Mouse (Mus musculus): ENCODE data around the gene Gm37240. TPM values are rescaled to one million over a fixed set of nuclear protein-coding genes. Genes with fewer than 3 reads are reported as not detected.

Gene Gm37240
- total RNA-seq, 1 experiment from 2014 or later = 0.93 TPM

- ATAC-seq (ENCODE audit: extremely low read depth, insufficient number of reproducible peaks, low FRiP score, poor library complexity, severe bottlenecking) = no peak
Measured at GRCm38 (mm10) chr3:85490204-85490603, 397.1 kb downstream of the Gm37240 start.

DNA sequence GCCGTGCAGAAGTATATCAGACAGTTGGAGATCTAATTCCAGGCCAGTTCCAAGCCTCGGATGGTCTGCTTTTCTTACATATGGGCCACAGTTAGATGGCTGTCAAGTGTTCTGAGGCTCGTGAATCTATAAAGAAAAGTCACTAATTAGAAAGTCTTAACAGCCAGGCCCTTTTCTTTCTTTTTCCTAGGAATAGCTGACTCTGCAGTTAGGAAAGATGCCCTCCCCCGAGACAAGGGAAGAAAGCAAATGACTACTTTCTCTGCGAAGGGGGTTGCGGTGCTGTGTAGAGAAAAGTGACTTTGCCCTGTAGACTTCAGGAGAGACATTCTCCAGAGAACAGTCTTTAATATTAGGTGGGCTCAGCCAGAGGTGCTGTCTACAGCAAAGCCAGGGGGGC is 399.9 kb downstream of the Gm37240 start:
- no peak for ATAC-seq (ENCODE audit: extremely low read depth, insufficient number of reproducible peaks, low FRiP score, poor library complexity, severe bottlenecking)

DNA sequence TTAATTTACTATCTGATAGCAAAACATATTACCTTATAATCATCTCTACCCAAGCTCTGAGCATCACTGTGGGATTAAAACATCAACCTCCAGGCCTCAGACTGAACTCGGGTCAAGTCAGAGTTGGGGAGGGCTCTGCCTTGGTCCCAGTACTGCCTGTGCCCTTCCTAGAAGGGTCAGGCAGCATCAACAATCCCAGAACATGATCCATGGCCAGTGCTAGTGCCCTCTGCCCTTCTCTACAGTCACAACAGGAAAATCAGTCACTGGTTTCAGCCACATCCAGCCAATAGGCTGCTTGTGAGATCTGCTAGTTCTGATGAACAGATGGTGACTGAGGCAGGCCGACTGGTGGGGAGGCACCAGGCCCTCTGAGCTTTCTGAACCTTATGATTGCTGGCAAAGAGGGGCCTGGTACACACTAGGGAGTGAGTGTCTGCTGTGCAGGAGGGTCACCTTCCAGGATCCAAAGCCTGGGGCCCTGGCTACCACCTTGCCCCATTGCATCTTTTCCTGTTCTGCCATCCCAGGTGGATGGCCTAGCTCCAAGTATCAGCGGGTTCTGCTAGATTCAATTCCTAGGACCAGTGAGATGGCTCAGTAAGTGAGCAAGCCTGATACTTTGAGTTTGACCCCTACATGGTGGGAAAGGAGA is 401.7 kb downstream of the Gm37240 start:
- ATAC-seq (ENCODE audit: extremely low read depth, insufficient number of reproducible peaks, low FRiP score, poor library complexity, severe bottlenecking) = no peak

GRCm38 (mm10) chr3:85482636-85483035 is 404.7 kb downstream of the Gm37240 start:
- no peak for ATAC-seq (ENCODE audit: extremely low read depth, insufficient number of reproducible peaks, low FRiP score, poor library complexity, severe bottlenecking)

DNA sequence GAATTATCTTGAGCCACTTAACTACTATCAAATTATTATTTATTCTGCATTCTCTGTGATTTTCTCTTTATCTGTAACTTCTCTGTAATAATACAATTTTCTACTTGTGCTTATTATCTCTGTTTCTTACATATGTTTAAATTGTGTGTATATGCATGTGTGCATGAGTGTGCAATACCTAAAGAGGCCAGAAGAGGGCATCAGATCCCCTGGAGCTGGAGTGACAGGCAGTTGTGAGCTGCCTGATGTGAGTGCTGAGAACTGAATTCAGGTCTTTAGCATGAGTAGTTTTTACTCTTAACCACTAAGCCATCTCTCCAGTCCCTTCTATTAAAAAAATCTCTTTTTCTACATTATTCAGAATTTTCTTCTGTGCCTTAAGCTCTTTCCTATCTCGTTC is 406.7 kb downstream of the Gm37240 start:
- no peak for ATAC-seq (ENCODE audit: extremely low read depth, insufficient number of reproducible peaks, low FRiP score, poor library complexity, severe bottlenecking)

DNA sequence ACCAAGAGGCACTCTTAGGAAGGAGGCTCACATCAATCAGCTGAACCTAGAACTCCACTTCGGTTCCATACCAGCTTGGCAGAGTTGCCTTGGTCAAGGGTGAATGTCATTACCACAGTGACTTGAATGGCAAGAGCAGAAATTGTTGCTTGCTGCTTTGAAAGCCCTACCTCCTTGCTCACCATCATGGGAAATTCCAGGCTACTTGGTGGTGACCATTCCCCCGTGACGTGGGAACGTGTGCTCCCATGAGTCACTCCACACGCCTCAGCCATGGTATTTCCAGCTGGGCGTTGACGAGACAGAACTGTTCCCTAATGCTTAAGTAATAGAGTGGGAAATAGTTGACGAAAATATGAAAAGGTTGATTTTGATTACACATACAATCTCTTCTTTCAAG is 408.6 kb downstream of the Gm37240 start:
- ATAC-seq (ENCODE audit: extremely low read depth, insufficient number of reproducible peaks, low FRiP score, poor library complexity, severe bottlenecking) = no peak

DNA sequence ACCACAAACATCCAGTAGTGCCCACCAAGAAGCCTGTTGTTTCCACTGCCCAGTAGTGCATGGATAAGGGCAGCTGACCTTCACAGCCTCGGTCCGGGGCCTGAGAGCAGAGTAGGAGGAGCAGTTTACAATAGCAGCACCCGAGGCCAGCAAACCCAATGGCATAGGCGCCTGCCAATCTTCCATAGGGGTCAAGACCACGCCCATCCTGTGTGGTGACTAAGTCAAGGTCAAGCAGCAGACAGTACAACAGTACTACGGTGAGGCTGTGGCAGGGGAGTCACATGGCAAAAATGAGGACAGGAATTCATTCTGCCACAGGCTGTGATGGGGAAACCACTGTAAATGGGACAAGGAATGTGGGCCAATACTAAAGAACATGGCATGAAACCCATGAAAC is 417.6 kb downstream of the Gm37240 start:
- no peak for ATAC-seq (ENCODE audit: extremely low read depth, insufficient number of reproducible peaks, low FRiP score, poor library complexity, severe bottlenecking)

- ATAC-seq (ENCODE audit: extremely low read depth, insufficient number of reproducible peaks, low FRiP score, poor library complexity, severe bottlenecking) = no peak
Measured at GRCm38 (mm10) chr3:85468995-85469394, 418.3 kb downstream of the Gm37240 start.

DNA sequence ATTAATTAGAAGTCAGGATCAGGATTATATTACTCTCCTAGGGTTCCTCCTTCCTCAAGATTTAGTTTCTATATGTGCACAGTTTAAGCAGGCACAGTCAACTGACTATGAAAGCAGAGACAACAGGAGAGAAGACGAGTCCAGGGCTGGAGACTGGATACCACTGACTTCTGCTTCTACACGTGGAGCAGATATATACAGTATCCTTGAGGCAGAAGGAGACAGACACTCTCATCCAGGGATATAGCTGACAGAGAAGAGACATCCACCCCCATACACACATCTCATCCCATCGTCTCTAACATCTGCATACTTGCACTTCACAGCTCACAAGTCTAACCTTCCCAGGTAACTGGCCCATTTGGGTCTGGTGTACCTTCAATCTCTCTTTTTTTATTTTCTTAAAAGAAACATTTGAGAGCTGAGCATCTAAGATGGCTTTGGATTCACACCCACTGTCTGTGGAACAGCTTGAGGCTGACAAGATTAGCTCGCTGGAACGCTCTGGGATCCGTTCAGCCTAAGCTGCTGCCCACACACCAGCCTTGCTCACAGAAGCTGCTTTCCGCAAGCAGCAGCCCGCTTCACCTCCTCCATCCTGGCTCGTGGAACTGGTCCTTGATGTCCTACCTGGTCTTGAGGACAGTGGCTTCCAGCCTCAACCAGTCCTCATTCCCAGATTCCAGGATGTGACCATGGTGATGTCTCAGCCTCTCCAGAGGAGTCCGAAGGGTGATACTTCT is 421.9 kb downstream of the Gm37240 start:
- ATAC-seq (ENCODE audit: extremely low read depth, insufficient number of reproducible peaks, low FRiP score, poor library complexity, severe bottlenecking) = no peak

- no peak for ATAC-seq (ENCODE audit: extremely low read depth, insufficient number of reproducible peaks, low FRiP score, poor library complexity, severe bottlenecking)
Measured at GRCm38 (mm10) chr3:85460021-85460420, 427.3 kb downstream of the Gm37240 start.

GRCm38 (mm10) chr3:85456983-85457382 is 430.3 kb downstream of the Gm37240 start:
- no peak for ATAC-seq (ENCODE audit: extremely low read depth, insufficient number of reproducible peaks, low FRiP score, poor library complexity, severe bottlenecking)

DNA sequence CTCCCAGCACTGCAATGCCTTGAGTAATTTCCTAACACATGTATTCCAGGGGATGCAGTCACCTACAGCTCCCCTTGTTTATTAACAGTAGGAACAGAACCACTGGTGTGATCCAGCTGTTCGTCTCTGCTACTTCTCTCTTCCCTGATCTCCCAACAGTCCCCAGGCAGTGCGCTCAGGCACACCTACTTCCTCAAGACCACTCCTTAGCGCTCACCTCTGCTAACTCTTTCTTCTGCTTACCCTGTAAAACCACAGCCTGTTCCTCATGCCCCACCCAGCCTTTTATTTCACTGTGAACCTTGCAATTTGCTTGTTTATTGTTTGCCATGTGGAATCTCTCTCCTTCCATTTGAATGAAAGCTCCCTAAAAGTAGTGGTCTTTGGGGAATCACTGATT is 431.9 kb downstream of the Gm37240 start:
- no peak for ATAC-seq (ENCODE audit: extremely low read depth, insufficient number of reproducible peaks, low FRiP score, poor library complexity, severe bottlenecking)

DNA sequence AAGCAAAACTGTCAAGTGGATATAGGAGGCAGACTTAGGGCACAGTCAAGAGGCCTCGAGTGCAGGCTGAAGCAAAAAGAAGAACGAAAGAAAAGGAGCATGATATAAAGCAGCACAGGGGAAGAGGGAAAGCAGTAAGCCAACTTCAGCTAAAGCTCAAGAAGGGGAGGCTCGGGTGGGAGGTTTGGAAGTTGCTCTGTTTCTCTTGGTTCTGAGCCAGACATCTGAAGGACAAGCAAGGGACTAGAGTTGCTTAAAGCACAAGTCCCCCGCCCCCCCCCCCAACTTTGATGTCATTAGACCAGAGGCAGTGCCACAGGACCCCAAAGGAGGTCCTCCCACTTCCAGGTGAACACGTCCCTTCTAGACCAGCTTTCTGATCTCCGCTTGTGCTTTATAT is 433.3 kb downstream of the Gm37240 start:
- no peak for ATAC-seq (ENCODE audit: extremely low read depth, insufficient number of reproducible peaks, low FRiP score, poor library complexity, severe bottlenecking)

DNA sequence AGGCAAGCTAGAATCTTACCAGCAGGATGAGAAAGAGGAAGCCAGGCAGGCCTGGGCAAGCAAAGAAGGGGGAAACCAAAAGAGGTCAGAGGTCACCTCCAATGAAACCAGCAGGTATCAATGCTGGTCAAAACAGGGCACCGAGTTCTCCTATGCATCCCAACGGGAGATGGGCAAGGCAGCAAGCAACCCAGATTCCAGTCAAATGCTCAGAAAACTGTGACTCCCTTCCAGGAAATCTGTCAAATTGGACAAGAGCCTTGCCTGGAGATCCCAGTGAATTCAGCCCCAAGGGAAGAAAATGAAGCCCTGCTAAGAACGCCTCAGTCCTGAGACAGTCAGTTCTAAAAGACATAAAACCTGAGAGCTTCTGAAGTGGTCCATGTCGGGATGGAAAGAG is 437.9 kb downstream of the Gm37240 start:
- ATAC-seq (ENCODE audit: extremely low read depth, insufficient number of reproducible peaks, low FRiP score, poor library complexity, severe bottlenecking) = no peak

DNA sequence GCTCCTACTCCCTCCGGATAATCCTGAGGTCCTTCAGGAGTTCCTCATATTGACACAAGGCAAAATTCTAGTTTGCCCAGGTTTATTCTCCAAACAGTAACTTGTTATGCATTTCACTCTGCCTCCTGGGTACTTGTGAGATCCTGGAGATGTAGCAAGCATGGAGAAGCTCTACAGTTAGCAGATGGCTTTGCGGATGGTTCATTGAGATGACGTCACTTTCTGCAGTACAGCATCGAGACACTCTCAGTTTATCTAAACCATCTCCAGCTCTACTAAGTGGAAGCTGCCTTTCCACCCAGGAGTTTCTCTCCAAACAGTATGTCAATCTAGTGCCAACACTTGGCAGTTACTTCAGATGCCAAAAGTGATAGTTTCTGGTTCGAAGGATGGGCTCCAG is 444.5 kb downstream of the Gm37240 start:
- no peak for ATAC-seq (ENCODE audit: extremely low read depth, insufficient number of reproducible peaks, low FRiP score, poor library complexity, severe bottlenecking)

DNA sequence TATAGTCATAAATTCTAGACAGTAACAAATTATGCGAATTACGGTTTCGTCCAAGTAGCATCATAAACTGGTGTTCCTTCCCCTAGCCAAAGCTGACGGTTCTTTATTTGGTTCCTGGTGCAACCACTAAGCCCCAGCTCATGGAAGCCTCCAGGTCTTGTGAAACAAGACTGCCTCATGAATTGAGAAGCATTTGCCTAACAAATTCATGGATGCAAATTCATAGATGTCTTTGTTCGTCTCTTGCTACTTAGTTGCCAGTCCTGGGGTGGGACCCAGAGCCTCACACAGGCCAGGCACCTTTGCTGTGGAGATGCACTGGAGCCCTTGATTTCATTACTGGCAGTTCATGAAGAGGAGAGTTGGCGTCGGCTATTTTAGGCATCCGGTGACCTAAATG is 445.1 kb downstream of the Gm37240 start:
- ATAC-seq (ENCODE audit: extremely low read depth, insufficient number of reproducible peaks, low FRiP score, poor library complexity, severe bottlenecking) = no peak

GRCm38 (mm10) chr3:85435406-85435805 is 451.9 kb downstream of the Gm37240 start:
- ATAC-seq (ENCODE audit: extremely low read depth, insufficient number of reproducible peaks, low FRiP score, poor library complexity, severe bottlenecking) = no peak

DNA sequence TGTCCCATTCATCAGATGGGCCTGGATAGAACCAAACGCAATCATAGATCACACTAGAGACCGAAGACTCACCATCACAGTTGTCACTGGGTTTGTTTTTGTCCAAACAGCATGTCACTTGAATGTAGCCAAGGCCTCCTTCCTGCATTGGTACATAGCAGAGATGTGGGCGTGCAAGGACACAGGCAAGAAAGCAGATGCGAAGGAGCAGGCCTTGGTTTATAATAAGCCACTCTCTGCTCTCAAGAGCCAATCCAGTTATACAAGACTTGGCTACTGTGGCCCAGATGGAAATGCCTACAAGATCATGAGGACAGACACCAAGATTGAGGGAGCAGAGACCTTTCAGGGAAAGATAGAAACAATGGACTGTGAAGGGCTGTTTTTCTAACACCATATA is 456.1 kb downstream of the Gm37240 start:
- ATAC-seq (ENCODE audit: extremely low read depth, insufficient number of reproducible peaks, low FRiP score, poor library complexity, severe bottlenecking) = no peak

GRCm38 (mm10) chr3:85423376-85423997 is 463.8 kb downstream of the Gm37240 start:
- no peak for ATAC-seq (ENCODE audit: extremely low read depth, insufficient number of reproducible peaks, low FRiP score, poor library complexity, severe bottlenecking)

- ATAC-seq (ENCODE audit: extremely low read depth, insufficient number of reproducible peaks, low FRiP score, poor library complexity, severe bottlenecking) = no peak
Measured at GRCm38 (mm10) chr3:85421403-85421802, 465.9 kb downstream of the Gm37240 start.

Measured in neutrophil, adult 5-6 weeks (primary cell).